Mouse (Mus musculus) cerebellum, adult 18-20 months (tissue): ENCODE results near the gene BC028528.
A peak's percentile ranks its signal among the peaks of the same experiment; 100 is the strongest.

Experiments
- DNase-seq, 2 experiments: peaks; one replicate each; pipeline ENCODE4 v3.0.0; 2021

The BC028528 gene

DNA sequence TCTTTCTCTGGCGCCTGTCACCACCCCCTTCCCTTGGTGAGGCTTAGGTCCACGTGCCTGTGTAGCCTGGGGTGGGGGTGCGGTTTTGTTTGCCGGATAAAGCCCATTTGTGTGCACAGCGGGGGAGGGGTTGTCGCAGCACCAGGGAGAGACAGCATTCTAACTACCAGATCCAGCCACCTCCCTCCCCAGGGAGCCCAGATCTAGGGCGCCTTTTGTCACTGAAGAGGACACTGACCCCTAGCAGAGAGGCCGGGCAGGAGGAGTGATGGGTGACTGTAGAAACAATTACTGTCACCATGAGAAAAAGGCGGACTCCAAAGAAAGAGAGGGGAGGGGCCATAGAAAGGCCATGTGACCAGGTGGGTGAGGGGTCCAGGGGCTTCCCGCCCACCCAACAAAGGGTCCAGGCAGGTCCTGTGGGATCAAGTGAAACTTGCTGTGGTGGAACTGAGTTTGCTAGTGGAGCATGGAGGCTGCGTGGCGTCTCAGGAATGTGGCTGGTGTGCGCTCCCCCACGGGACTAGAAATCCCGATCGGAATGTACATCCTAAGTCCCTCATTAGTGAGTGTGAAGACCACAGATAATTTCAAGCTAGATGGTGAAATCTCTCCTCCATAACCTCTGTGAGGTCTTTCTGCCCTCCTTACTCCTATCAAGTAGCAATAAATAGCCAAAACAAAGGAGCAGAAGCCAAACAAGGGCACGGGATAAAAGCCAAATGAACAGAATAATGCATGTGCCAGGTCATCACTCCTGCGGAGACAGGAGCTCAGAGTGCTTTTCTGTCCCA lies 13.5 kb upstream of the BC028528 start:
- DNase-seq = peak; percentile 38 to 43

DNA sequence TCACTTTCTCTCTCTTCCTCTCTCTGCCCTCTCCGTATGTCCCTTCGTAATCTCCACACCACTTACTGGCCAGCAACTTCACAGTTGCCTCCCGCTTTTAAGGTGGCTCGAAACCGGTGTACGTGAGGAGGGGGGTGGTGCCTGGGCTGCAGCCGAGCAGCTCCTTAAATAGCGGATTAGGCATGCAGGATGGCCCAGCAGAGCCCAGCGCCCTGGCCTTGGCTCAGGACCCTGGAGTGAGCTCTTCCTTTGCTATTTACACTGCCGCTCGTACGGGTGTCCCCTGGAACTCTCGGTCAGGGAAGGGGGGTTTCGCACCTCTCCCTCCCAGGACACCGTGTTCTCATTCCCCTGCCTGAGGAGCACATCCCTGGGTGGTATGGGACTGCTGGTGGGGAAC lies 12.8 kb upstream of the BC028528 start, which contains the start of gene Car14:
Gene Car14 (minus strand): TSS at position 124 of the 400 bp plus-strand sequence.
- peak in 1 of 2 experiments; percentile 6 for DNase-seq

DNA sequence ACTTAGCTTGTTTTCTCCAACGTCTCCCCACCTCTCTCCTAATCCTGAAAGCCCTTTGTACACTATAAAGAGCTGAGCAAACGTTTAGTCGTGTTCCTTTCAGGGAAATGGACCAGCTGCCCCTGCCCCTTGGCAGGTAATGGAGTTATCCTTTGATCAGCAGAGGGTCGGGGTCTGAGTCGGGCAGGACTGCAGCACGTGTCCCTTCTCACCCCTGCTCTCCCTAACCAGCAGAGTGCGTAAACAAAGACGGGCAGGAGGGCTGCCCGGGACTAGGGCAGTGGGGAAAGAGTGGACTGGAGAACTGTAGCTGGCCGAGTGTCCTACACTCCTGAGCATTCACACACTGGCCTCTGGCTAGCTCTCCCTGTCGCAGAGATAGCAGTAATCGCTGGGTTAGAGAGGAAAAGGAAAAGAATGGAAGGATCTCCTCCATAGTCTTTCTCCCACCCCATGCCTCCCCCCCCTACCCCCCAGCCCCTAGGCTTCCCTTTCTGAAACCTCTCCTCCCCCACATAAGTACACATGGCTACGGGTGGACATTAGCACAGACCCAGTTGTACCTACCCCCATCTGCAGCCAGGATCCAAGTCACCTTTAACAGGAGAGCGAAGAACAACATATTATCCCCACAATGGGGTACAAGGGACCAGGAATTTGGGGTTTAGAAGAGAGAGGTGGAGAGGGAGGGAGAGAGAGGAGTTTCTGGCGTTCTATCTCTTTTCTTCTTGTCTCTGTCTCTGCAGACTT lies 12.1 kb upstream of the BC028528 start:
- DNase-seq = no peak

DNA sequence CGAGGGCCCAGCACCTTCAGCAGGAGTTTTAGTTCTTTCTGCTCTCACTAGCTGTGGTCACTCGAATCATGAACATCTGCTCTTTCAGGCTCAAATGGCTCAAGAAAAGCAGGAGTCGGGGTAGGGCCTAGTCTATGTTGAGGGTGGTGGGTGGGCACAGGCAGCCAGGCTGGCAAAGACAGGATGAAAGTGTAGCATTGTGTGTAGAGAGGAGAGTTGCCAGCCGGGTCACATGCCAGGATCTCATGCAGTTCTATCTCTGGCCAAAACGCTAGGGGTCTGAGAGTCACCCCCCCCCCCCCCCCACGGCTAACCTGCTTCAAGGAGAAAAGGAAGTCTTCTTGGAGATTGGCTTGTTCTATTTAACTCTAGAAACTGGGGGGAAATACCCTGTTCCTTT lies 10.8 kb upstream of the BC028528 start:
- DNase-seq = no peak

DNA sequence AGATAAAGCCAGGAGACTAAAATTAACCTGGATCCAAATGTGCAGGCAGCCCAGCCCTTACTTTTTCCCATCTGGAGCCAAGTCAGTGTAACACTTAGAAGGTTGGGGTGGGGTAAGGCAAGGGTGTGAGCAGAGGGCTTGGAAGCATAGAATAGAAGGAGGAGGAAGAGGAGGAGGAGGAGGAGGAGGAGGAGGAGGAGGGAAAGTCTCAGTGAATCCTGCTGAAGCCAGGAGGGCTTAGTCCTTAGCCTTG lies 10.5 kb upstream of the BC028528 start:
- no peak for DNase-seq

DNA sequence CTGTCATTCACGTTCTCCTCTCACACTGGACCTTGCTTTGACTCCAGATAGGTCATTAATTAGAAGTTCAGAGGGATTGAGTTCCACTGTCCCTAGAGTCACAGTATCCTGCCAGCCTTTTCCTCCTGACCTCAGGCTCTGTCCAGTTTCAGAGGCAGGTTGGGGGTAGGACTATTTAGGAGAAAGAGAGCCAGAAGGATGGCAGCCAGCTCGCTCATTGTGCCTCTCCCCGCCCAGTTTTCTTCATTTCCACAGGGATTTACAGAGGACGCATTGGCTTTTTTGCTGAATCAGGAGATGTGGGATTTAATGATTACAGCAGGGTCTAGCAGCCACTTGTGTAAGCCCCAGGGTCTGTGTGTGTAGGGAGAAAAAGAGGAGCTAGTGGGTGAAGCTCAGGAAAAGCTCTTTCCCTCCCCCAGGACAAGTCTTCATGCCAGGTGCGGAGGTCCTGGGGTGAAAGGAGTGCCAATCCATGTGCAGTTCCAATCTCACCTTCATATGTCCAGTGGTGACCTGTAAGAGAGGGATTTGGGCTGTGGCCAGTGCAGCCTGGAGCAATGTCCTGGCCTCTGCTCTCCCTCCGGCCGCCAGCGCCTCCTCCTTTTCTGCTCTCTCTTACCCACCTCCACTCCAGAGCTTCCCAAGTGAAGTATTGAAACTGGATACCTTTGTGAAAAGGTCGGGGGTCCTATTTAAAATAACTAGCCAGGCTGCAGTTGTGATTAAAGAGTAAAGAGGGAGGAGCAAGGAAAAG lies 10.0 kb upstream of the BC028528 start:
- DNase-seq = peak in 1 of 2 experiments; percentile 8

DNA sequence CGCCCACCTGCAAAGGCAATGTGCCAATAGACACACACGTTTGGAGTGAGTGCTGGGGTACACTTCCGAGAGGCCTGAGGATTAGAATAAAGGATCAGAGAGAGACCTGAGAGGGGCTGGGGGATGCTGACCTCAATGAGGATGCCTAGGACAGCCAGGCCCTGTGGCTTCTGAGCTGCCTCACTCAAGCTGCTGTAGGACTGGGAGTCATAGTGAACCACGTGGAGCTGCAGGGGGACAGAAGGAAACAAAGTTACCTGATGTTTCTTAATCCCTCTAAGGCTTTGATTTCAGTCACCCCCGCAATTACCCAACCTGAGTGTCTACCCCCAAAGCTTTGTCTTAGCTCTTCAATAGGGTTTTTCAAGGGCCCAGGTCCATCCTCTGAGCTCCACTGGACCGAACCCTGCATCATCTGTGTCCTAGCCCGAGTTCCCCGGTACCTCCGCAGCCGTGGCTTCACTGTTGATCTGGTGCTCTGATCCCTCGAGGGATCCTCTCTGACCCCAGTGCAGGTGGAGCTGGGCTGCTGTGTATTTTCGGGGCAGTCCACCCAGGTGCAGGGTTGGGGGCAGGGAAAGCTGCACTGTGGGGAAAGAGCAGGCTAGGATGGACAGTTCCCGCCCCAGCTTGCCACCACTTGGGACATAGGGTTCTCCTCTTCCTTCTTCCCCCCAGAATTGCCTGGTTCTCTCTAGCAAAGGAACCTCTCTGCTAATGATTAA lies 8.2 kb upstream of the BC028528 start:
- no peak for DNase-seq

DNA sequence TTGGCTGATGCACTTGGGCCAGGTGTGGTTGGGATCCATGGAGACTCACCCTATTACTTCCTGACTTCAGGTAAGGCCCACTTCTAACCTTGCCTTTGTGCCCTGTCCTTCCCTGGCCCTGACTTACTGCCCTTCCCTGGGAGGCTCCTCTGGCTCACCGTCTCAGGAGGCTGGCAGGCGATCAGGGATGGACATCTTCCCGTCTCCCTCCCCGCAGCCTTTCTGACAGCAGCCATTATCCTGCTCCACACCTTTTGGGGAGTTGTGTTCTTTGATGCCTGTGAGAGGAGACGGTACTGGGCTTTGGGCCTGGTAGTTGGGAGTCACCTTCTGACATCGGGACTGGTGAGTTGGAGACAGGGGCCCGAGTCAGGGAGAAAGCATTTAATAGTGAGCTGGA lies 3.7 kb upstream of the BC028528 start:
- peak in 1 of 2 experiments; percentile 10 for DNase-seq

- DNase-seq = peak; percentile 49 to 59
These were observed 2.7 kb upstream of the BC028528 start for GRCm38 (mm10) chr3:95894317-95895160.

DNA sequence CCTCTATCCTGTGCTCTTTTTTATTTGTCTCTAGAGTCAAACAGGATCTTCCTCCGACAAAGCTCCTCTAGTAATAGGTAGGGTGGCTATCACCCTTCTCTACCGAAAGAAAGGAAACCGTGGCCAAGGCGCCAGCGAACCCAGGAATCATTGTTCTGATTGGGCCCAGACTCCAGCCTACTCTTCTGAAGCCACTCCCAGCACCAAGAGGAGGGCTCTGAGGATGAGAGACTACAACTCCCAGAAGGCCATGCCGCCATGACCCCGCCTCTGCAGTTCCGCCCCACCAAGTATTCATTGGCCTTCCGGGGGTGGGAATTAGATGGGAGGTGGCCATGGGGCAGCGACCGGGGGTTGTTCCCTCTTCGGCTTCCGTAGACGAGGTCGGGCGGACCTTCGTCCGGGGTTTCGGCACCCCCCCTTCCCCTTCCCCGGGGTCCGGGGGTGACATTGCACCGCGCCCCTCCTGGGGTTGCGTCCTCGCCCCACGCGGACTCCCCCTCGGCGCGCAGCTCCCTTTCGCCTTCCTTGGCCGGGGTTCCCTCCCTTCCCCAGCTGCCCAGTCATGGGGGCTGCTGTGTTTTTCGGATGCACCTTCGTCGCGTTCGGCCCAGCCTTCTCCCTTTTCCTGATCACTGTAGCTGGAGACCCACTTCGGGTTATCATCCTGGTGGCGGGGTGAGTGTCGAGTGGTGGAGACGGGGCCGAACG lies 2.0 kb upstream of the BC028528 start, which contains the start of gene Aph1a:
Gene Aph1a (plus strand): TSS at position 364 of the 711 bp plus-strand sequence.
- peak; percentile 94 to 99 for DNase-seq

DNA sequence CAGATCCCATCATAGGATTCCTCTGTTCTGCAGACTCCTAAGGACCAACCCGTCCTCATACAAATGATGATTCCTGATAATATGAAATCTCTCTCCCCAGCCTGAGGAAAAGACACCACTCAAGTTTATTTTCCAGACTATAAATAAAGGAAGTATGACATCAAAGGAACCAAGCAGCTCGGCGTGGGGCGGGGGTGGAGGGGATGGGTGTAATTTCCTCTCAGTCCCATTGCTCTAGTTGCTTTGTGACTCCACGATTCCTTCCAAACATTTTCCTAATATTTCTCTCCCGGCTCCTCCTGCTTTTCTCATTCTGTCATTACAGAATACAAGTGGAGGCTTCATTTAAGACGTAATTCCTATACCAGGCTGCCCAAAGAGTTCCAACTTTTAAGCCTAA lies 1.3 kb upstream of the BC028528 start:
- no peak for DNase-seq

GRCm38 (mm10) chr3:95892066-95893052 lies 554 bp upstream of the BC028528 start:
- peak in 1 of 2 experiments; percentile 3 for DNase-seq

GRCm38 (mm10) chr3:95889664-95890063 lies 2.1 kb downstream of the BC028528 start:
- DNase-seq = no peak

GRCm38 (mm10) chr3:95887596-95887995 lies 4.2 kb downstream of the BC028528 start:
- no peak for DNase-seq

DNA sequence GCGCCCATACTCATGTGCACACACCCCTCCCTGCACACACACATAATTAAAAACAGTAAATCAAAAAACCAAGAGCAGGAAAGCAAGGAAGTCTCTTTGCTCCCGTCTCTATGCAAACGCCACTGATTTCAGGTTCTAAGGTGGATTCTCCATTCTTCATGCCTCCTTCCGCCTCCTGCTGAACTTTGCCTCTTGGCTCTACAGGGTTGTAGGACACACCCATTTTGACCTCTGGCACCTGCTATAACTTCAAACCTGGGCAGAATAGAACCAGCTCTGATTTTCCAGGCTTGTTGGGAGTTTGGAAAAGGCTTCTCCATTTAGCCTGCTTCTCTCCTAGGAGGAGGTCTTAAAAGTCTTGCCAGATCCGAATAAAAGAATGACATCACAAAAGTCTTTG lies 7.4 kb downstream of the BC028528 start:
- no peak for DNase-seq

DNA sequence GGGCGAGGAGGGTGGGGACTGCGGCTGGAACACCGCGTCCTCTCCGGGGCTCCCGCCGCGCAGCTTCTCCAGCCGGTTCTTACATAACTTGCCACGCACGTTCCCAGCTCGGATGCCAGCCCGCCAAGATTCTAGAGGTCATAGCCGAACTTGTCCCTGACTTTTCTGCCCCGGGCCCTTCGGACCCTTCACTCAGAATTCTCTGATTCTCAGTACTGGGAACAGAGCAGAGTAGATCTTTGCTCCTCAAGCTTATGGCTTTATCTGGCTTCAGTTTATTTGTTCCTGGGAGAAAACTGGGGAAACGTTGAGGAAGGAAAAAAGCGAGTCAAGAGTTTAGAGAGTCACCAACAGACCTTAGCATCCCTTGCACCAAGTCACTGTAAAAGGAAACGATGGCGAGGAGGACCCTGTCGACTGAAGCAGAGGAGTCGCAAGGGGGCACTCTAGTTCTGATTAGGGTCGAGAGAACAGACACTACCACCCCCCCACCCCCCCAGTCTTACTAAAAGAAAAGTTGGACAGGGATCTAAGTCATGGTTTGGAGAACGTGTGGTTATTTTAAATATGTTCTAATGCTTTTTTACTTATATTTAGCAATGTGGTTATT lies 8.9 kb downstream of the BC028528 start:
- DNase-seq = peak; percentile 66 to 74

DNA sequence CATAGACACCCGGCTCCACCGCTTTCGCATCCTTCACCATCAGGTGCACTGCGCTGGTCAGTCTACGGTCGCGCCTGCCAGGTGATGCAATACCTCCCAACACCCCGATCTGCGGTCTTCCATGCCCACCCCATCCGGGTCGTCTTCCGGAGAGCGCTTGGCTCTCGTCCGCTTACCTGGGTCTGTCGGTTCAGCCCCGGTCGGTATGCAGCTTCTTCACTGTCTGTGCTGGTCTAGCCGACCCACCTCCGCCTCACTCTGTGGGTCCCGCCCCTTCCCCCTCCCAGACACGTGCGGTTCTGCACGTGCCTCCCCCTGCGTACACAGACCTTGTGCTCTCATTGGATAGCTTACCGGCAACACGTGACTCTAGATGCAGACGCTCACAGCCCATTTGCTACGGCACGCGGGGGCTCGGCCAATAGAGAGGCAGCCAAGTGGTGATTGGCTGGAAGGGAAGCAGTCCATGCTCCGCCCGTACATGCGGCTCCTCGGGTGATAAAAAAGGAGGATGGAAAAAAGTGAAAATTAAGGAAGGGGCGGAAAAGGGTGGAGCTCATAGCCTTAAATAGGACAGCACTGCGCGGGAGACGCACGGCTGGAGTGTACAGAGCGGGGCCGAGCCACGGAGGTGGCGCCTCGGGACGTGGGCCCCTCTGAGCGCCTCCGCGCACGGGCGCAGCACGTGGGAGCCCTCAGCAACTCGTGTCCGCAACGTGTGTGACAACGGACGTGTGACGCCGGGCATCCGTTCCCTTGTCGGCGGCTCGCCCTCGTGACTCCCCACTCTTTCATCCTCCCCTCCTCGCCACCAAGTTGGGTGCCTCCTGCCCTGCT lies 9.6 kb downstream of the BC028528 start, which contains the start of gene Ciart:
Gene Ciart (minus strand): TSS at position 273 of the 837 bp plus-strand sequence.
- DNase-seq = peak; percentile 91 to 98

DNA sequence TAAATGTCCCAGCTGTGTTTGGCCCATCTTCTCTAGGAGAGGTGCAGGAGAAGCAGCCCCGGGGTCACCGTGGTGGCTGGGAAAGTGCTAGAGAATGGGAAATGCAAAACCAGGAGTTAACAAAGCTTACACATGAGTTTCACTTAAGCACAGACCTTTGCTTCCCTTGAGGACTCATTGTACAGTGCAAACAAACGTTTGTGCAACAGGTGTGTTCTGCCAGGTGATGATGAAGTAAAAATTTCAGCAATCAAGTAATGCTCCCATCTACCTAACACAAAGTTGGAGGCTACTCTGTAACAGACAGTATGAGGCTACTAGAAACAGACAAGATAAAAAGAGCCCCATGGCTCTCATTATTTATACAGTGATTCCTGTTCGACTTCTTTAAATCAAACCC lies 12.7 kb downstream of the BC028528 start:
- DNase-seq = no peak
